Mouse (Mus musculus): ENCODE results near the gene Dram2. TPM values are rescaled to one million over a fixed set of nuclear protein-coding genes. Genes with fewer than 3 reads are reported as not detected.

Dram2 gene
- total and polyA plus RNA-seq, 3 experiments: 16.7 to 20.1 TPM; not detected in 1

DNA sequence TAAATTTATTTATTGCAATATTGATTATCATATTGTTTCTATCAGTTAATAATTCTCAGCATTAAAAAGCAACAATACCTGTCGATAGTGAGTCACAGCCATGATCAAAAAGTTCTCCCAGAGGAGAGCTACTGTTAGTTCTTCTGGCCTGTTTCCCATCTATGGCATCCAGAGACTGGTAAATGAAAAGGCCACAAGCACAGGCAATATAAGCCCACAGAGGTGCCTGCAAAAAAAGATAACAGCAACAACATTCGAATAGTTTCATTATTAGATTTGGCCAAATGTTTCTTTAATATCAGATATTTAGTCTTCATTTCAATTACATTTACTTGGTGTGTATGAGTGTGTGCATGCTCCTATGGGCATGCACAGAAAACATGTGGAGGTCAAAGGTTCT, 14.3 kb upstream of the Dram2 start:
- no peak overlapping the region for H3K27ac ChIP-seq (ENCODE audit: control insufficient read depth, low read depth, low read length)
- H3K9me3 ChIP-seq (replicated peaks; ENCODE audit: insufficient read depth, low read length): no peaks in the 10 kb centered on the region
- H3K79me2 ChIP-seq (ENCODE audit: control insufficient read depth, insufficient read depth, low read length, poor library complexity): no peaks in the 10 kb centered on the region
- no peak overlapping the region for H3K4me3 ChIP-seq (ENCODE audit: control insufficient read depth in 1 of 2, insufficient read depth in 1 of 2, low read depth in 2 of 2, low read length in 2 of 2)
- no peaks in the 10 kb centered on the region for H3K27me3 ChIP-seq (ENCODE audit: control insufficient read depth in 1 of 2, insufficient read depth in 2 of 2, low read length in 2 of 2)
- no peak overlapping the region for H3K9ac ChIP-seq (ENCODE audit: control insufficient read depth, low read depth, low read length, poor library complexity, severe bottlenecking)
- peaks cover 2 to 9% of the 10 kb centered on the region in 2 experiments; a peak in 3 of 4 replicates for H3K4me1 ChIP-seq (ENCODE audit: control insufficient read depth in 1 of 2, insufficient read depth in 2 of 2, low read length in 2 of 2)
- peaks cover 8 to 9% of the 10 kb centered on the region in 2 experiments for H3K36me3 ChIP-seq (ENCODE audit: control insufficient read depth in 1 of 2, insufficient read depth in 2 of 2, low read length in 2 of 2)
- peak; percentile 63 for DNase-seq (ENCODE audit: low read depth, low spot score)
- no peak for TF ChIP-seq CHD1 (IDR thresholded peaks at IDR 0.05; ENCODE audit: low read depth, low read length)
- no peak for TF ChIP-seq ZMIZ1 (IDR thresholded peaks at IDR 0.05; ENCODE audit: low read depth, low read length)
- peak; percentile 51; the same call in 1 of the 2 replicates for TF ChIP-seq GATA1 (IDR thresholded peaks at IDR 0.05; ENCODE audit: low read depth, low read length)
- TF ChIP-seq POLR2A (IDR thresholded peaks at IDR 0.05; ENCODE audit: control insufficient read depth in 1 of 2, insufficient read depth in 1 of 2, low read depth in 1 of 2, low read length in 2 of 2, poor library complexity in 1 of 2): no peak
- TF ChIP-seq USF2 (IDR thresholded peaks at IDR 0.05; ENCODE audit: borderline replicate concordance in 1 of 2, insufficient read depth in 1 of 2, low read depth in 1 of 2, low read length in 2 of 2): no peak
- TF ChIP-seq TAL1 (IDR thresholded peaks at IDR 0.05; ENCODE audit: low read length): peak; percentile 75
- 0 out of 2 replicates have a peak, but pooled peaks have one; percentile 34 for TF ChIP-seq TBP (IDR thresholded peaks at IDR 0.05; ENCODE audit: low read depth, low read length)
- no peak for TF ChIP-seq UBTF (IDR thresholded peaks at IDR 0.05; ENCODE audit: borderline replicate concordance, insufficient read depth, low read depth, low read length)
- TF ChIP-seq JUND (IDR thresholded peaks at IDR 0.05; ENCODE audit: low read depth, low read length): no peak
- no peak for TF ChIP-seq CTCF (IDR thresholded peaks at IDR 0.05 in 2 of 3, conservative IDR thresholded peaks at IDR 0.05 in 1 of 3; ENCODE audit: control insufficient read depth in 1 of 3, insufficient read depth in 1 of 3, low read depth in 2 of 3, low read length in 3 of 3, poor library complexity in 1 of 3, severe bottlenecking in 1 of 3)
- TF ChIP-seq GABPA (IDR thresholded peaks at IDR 0.05; ENCODE audit: low read depth, low read length): no peak
- no peak for TF ChIP-seq RAD21 (IDR thresholded peaks at IDR 0.05; ENCODE audit: low read depth, low read length)
- no peak for TF ChIP-seq POLR2AphosphoS5 (IDR thresholded peaks at IDR 0.05; ENCODE audit: borderline replicate concordance, low read depth, low read length)
- TF ChIP-seq NELFE (IDR thresholded peaks at IDR 0.05; ENCODE audit: low read depth, low read length): no peak
- TF ChIP-seq MYC (IDR thresholded peaks at IDR 0.05; ENCODE audit: low read depth, low read length): no peak
- no peak for TF ChIP-seq MYB (IDR thresholded peaks at IDR 0.05; ENCODE audit: low read depth, low read length)
- no peak for TF ChIP-seq NRF1 (IDR thresholded peaks at IDR 0.05; ENCODE audit: insufficient read depth, low read depth, low read length, poor library complexity, severe bottlenecking)
- peak; percentile 45 to 67; a peak in 3 of 4 replicates for TF ChIP-seq EP300 (IDR thresholded peaks at IDR 0.05; ENCODE audit: low read depth in 1 of 2, low read length in 2 of 2)
- no peak for TF ChIP-seq KAT2A (conservative IDR thresholded peaks at IDR 0.05; ENCODE audit: low read depth, low read length)
- no peak for TF ChIP-seq SMC3 (IDR thresholded peaks at IDR 0.05; ENCODE audit: low read depth, low read length)
- TF ChIP-seq CHD2 (IDR thresholded peaks at IDR 0.05; ENCODE audit: low read length): no peak
- TF ChIP-seq ZNF384 (IDR thresholded peaks at IDR 0.05; ENCODE audit: low read depth, low read length): no peak
- TF ChIP-seq ZKSCAN1 (IDR thresholded peaks at IDR 0.05; ENCODE audit: low read depth, low read length): no peak
- no peak for TF ChIP-seq MAZ (IDR thresholded peaks at IDR 0.05; ENCODE audit: low read depth, low read length)
- no peak for TF ChIP-seq SIN3A (IDR thresholded peaks at IDR 0.05; ENCODE audit: low read length)
- peak; percentile 76; the same call in 1 of the 2 replicates for TF ChIP-seq TCF12 (IDR thresholded peaks at IDR 0.05; ENCODE audit: low read depth, low read length)
- TF ChIP-seq ZC3H11A (IDR thresholded peaks at IDR 0.05; ENCODE audit: low read depth, low read length): no peak
- TF ChIP-seq MXI1 (IDR thresholded peaks at IDR 0.05; ENCODE audit: low read depth, low read length): no peak
- no peak for TF ChIP-seq RCOR1 (IDR thresholded peaks at IDR 0.05; ENCODE audit: low read depth, low read length)
- no peak for TF ChIP-seq MAFK (IDR thresholded peaks at IDR 0.05; ENCODE audit: borderline replicate concordance, low read depth, low read length)
- no peak for TF ChIP-seq POLR2AphosphoS2 (IDR thresholded peaks at IDR 0.05; ENCODE audit: low read length)
- 0 out of 2 replicates have a peak, but pooled peaks have one; percentile 27 for TF ChIP-seq ETS1 (IDR thresholded peaks at IDR 0.05; ENCODE audit: low read depth, low read length)
- no peak for TF ChIP-seq ELF1 (IDR thresholded peaks at IDR 0.05; ENCODE audit: low read depth, low read length)
- no peak for TF ChIP-seq HCFC1 (IDR thresholded peaks at IDR 0.05; ENCODE audit: low read depth, low read length)
- no peak for TF ChIP-seq USF1 (IDR thresholded peaks at IDR 0.05; ENCODE audit: low read depth, low read length)
- no peak for TF ChIP-seq BHLHE40 (IDR thresholded peaks at IDR 0.05; ENCODE audit: borderline replicate concordance, low read depth, low read length)
- TF ChIP-seq MEF2A (IDR thresholded peaks at IDR 0.05; ENCODE audit: extremely low read depth, insufficient replicate concordance, low read depth, low read length, poor library complexity, severe bottlenecking): no peak
- TF ChIP-seq MAX (IDR thresholded peaks at IDR 0.05; ENCODE audit: low read length): no peak

All from MEL (cell line).